ENCODE assay signal across 25 mouse cellular contexts in the genomic region with DNA sequence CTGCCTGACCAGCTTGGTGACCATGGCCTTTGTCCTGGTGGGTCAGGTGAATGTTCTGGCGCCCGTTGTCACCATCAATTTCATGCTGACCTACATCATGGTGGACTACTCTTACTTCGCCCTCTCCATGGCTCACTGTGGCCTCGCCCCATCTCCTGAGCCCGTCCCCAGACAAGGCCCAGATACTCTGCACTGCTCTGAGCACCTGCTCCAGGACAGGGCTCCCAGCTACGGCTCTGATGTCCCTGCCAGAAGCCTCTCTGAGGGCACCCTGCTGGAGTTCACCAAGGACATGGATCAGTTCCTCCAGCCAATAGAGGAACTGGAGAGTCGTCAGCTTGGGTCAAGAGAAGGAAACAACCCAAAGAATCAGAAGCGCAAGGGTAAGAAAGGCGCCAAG. TPM values are rescaled to one million over a fixed set of nuclear protein-coding genes. Genes with fewer than 3 reads are reported as not detected.
DNase-seq lines count a peak whose midpoint lies in the region; ATAC-seq lines count a peak whose summit lies in the region.
"Had no signal": no experiment of that assay in that cellular context is flagged by ENCODE, and none has a peak within 500 bp of the region (broad histone marks: within the 10 kb centered on the region; RNA-seq: fewer than 3 reads in every experiment).

No protein-coding gene starts in this region.

- intact Hi-C loops in heart, postnatal 10 days (cut with DNase I), result no loop called here

- no peak overlapping the region for H3K4me2 ChIP-seq in intestine, embryonic 14.5 days (ENCODE audit: low read length)
- no peak overlapping the region for H3K4me2 ChIP-seq in intestine, embryonic 16.5 days (ENCODE audit: low read depth, low read length)
- H3K4me2 ChIP-seq: embryonic facial prominence, embryonic 12.5 days; forebrain, embryonic 13.5 days had no signal

- H3K36me3 ChIP-seq in intestine, embryonic 14.5 days (ENCODE audit: control insufficient read depth, insufficient read depth, low read length), result no peaks in the 10 kb centered on the region
- H3K36me3 ChIP-seq in intestine, embryonic 16.5 days (ENCODE audit: control insufficient read depth, insufficient read depth, low read length), result no peaks in the 10 kb centered on the region
- H3K36me3 ChIP-seq: embryonic facial prominence, embryonic 10.5 days; embryonic facial prominence, embryonic 12.5 days; G1E had no signal

- no peaks in the 10 kb centered on the region for H3K4me1 ChIP-seq in intestine, embryonic 14.5 days (replicated peaks; ENCODE audit: control insufficient read depth, insufficient read depth, low read length)
- H3K4me1 ChIP-seq in intestine, embryonic 16.5 days (ENCODE audit: control insufficient read depth, insufficient read depth, low read length), result no peaks in the 10 kb centered on the region
- H3K4me1 ChIP-seq: embryonic facial prominence, embryonic 10.5 days; embryonic facial prominence, embryonic 12.5 days; forebrain, embryonic 13.5 days had no signal

- no peak overlapping the region for H3K4me3 ChIP-seq in intestine, embryonic 14.5 days (ENCODE audit: low read depth, low read length)
- no peak overlapping the region for H3K4me3 ChIP-seq in intestine, embryonic 16.5 days (ENCODE audit: low read length)
- H3K4me3 ChIP-seq: embryonic facial prominence, embryonic 10.5 days; embryonic facial prominence, embryonic 12.5 days; forebrain, embryonic 13.5 days had no signal

- H3K27ac ChIP-seq in intestine, embryonic 14.5 days (ENCODE audit: low read depth), result no peak overlapping the region
- H3K27ac ChIP-seq in intestine, embryonic 16.5 days (ENCODE audit: low read length), result no peak overlapping the region
- H3K27ac ChIP-seq: embryonic facial prominence, embryonic 10.5 days; embryonic facial prominence, embryonic 12.5 days; forebrain, embryonic 13.5 days had no signal

- H3K9me3 ChIP-seq in intestine, embryonic 14.5 days (ENCODE audit: control insufficient read depth, low read length), result no peaks in the 10 kb centered on the region
- H3K9me3 ChIP-seq in intestine, embryonic 16.5 days (ENCODE audit: control insufficient read depth, low read length), result no peaks in the 10 kb centered on the region
- H3K9me3 ChIP-seq: embryonic facial prominence, embryonic 12.5 days; forebrain, embryonic 13.5 days had no signal

- 94% methylated on average over 9 of the region's 9 CpGs for WGBS in intestine, embryonic 14.5 days
- WGBS in intestine, embryonic 16.5 days, result 92% methylated on average over 9 of the region's 9 CpGs

- H3K27me3 ChIP-seq in intestine, embryonic 14.5 days (replicated peaks; ENCODE audit: control insufficient read depth, insufficient read depth, low read length), result no peaks in the 10 kb centered on the region
- no peaks in the 10 kb centered on the region for H3K27me3 ChIP-seq in intestine, embryonic 16.5 days (replicated peaks; ENCODE audit: control insufficient read depth, insufficient read depth, low read length)
- H3K27me3 ChIP-seq: CH12.LX; embryonic facial prominence, embryonic 12.5 days; forebrain, embryonic 13.5 days; Patski had no signal

- ATAC-seq in intestine, embryonic 14.5 days (replicated peaks; ENCODE audit: low FRiP score, low TSS enrichment, low read depth), result no peak
- ATAC-seq in intestine, embryonic 16.5 days, result no peak
- peak; percentile 25; the same call in 1 of the 2 replicates for ATAC-seq in granulocyte monocyte progenitor cell, adult 5-6 weeks (replicated peaks; ENCODE audit: poor library complexity, severe bottlenecking)
- 0 out of 2 replicates have a peak, but pooled peaks have one; percentile 27 for ATAC-seq in megakaryocyte, adult 5-6 weeks (ENCODE audit: poor library complexity, severe bottlenecking)
- ATAC-seq: activated CD4-positive, CD25-positive, alpha-beta regulatory T cell, adult 4 months; CD4-positive, CD25-positive, alpha-beta regulatory T cell, adult 4 months; forebrain, embryonic 13.5 days; Patski had no signal

- peak; percentile 83 for DNase-seq in heart, adult 11 months
- DNase-seq in heart, postnatal 10 days, result no peak
- DNase-seq in intestine, embryonic 14.5 days (ENCODE audit: low spot score), result peak; percentile 7
- no peak for DNase-seq in layer of hippocampus, postnatal 25 days (ENCODE audit: extremely low spot score in 1 of 2, low spot score in 1 of 2)
- no peak for DNase-seq in retina, postnatal 1 day
- DNase-seq: adrenal gland, adult 8-10 months; adrenal gland, postnatal 14 days; adrenal gland, postnatal 36 days; B cell, adult 2 months; cerebellum, adult 11-12 months; cerebellum, adult 2 months; cerebellum, adult 9-10 months; cerebellum, postnatal 10 days; cerebellum, postnatal 25 days had no signal

- H3K9ac ChIP-seq in intestine, embryonic 14.5 days (ENCODE audit: low read length), result no peak overlapping the region
- H3K9ac ChIP-seq in intestine, embryonic 16.5 days (ENCODE audit: low read depth, low read length), result no peak overlapping the region
- H3K9ac ChIP-seq: embryonic facial prominence, embryonic 12.5 days; forebrain, embryonic 13.5 days had no signal

RNA-seq across cellular contexts. Expression of gene Heg1, which starts 59.6 kb away (rescaled TPM):
- total RNA-seq in heart, postnatal 10 days (2021), result 100 to 1,000 TPM; 234 to 263 TPM
- 26.5 and 28.4 TPM in 2 replicates for polyA plus RNA-seq in intestine, embryonic 14.5 days (2014; fragmentation: Nextera tagmentation; extraction: Ambion mirVana)
- polyA plus RNA-seq in intestine, embryonic 16.5 days (2015; fragmentation: Nextera tagmentation; extraction: Ambion mirVana), result 10.2 and 12.9 TPM in 2 replicates
- 30.9 and 34.2 TPM in 2 replicates for total RNA-seq in granulocyte monocyte progenitor cell, adult 5-6 weeks (2014; fragmentation: Nextera tagmentation)
- total RNA-seq in granulocyte monocyte progenitor cell, adult 5-6 weeks (2017), result 20.8 and 24.9 TPM in 2 replicates
- total RNA-seq in megakaryocyte, adult 5-6 weeks (2015), result 21.0 and 21.5 TPM in 2 replicates
- 10.7 and 12.0 TPM in 2 replicates for total RNA-seq in megakaryocyte, adult 5-6 weeks (2017)
- total RNA-seq in layer of hippocampus, postnatal 25 days (2021), result 10 to 100 TPM; 20.5 to 27.8 TPM

Comparison
In these comparisons a context has a peak if more than half of its experiments do, and no peak if none do; other contexts are left out.
1. DNase-seq: peak in heart, adult 11 months (single experiment) and intestine, embryonic 14.5 days (single experiment); none in heart, postnatal 10 days (0 of 2), layer of hippocampus, postnatal 25 days (0 of 2) and retina, postnatal 1 day (single experiment).
2. ATAC-seq: peak in granulocyte monocyte progenitor cell, adult 5-6 weeks (single experiment) and megakaryocyte, adult 5-6 weeks (single experiment); none in intestine, embryonic 14.5 days (single experiment) and intestine, embryonic 16.5 days (single experiment).
3. RNA of gene Heg1, which starts 59.6 kb away (total RNA-seq): 234 to 263 TPM in heart, postnatal 10 days; 20.8 to 34.2 TPM in granulocyte monocyte progenitor cell, adult 5-6 weeks, 20.5 to 27.8 TPM in layer of hippocampus, postnatal 25 days and 10.7 to 21.5 TPM in megakaryocyte, adult 5-6 weeks; every median in the first group is over 4 times any median in the second.